13 mouse cellular contexts compared by ENCODE assay signal in the genomic region with DNA sequence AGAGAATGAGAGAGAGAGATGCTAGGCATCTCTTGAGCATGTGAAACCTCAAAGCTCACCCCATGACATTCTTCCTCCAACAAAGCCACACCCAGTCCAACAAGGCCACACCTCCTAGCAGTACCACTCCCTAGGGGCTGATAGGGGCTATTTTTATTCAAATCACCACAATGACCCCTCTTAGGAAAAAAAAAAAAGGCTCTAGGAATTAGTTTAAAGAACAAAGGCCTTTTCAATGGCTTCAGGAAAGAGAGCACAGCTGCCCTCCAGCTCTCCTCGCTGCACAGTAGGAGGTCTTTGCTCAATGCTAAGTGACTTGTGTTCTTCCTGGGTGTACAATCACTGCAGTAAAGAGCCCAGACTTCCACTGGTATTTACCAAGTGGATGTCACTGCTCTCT.
DNase-seq lines count a peak whose midpoint lies in the region; ATAC-seq lines count a peak whose summit lies in the region.
"Had no signal": no experiment of that assay in that cellular context is flagged by ENCODE, and none has a peak within 500 bp of the region (broad histone marks: within the 10 kb centered on the region; RNA-seq: fewer than 3 reads in every experiment).

No protein-coding gene starts in this region.

- H3K9ac ChIP-seq in forebrain, embryonic 12.5 days, result no peak overlapping the region
- H3K9ac ChIP-seq in midbrain, embryonic 13.5 days (replicated peaks), result no peak overlapping the region
- H3K9ac ChIP-seq: hindbrain, embryonic 15.5 days; lung, embryonic 14.5 days had no signal

- 6% methylated on average over 1 of the region's 1 CpGs for WGBS in forebrain, embryonic 12.5 days
- WGBS in midbrain, embryonic 13.5 days, result 0% methylated on average over 1 of the region's 1 CpGs

- peak; percentile 79 for ATAC-seq in forebrain, embryonic 12.5 days (ENCODE audit: low FRiP score)
- peak; percentile 86 for ATAC-seq in midbrain, embryonic 13.5 days

- DNase-seq in heart, adult 11 months, result peak; percentile 74
- DNase-seq in heart, postnatal 25 days (ENCODE audit: low spot score), result no peak
- peak; percentile 15 for DNase-seq in brain, adult 2 months (ENCODE audit: low read depth, low spot score)
- no peak for DNase-seq in kidney, adult 11 months
- no peak for DNase-seq in left cerebral cortex, postnatal 4 days
- no peak for DNase-seq in left cerebral cortex, adult 9 months (ENCODE audit: low spot score in 2 of 2)
- DNase-seq: adrenal gland, adult 2 months; lung, embryonic 14.5 days; thymus, adult 2 months had no signal

- H3K27ac ChIP-seq in forebrain, embryonic 12.5 days, result no peak overlapping the region
- H3K27ac ChIP-seq in midbrain, embryonic 13.5 days, result no peak overlapping the region
- H3K27ac ChIP-seq: hindbrain, embryonic 15.5 days had no signal

- H3K9me3 ChIP-seq in forebrain, embryonic 12.5 days, result no peaks in the 10 kb centered on the region
- no peaks in the 10 kb centered on the region for H3K9me3 ChIP-seq in midbrain, embryonic 13.5 days
- H3K9me3 ChIP-seq: hindbrain, embryonic 15.5 days; megakaryocyte, embryonic 14.5 days had no signal

- no peak overlapping the region for H3K4me2 ChIP-seq in forebrain, embryonic 12.5 days
- no peak overlapping the region for H3K4me2 ChIP-seq in midbrain, embryonic 13.5 days (replicated peaks)
- H3K4me2 ChIP-seq: hindbrain, embryonic 15.5 days; lung, embryonic 14.5 days had no signal

- peaks cover 8% of the 10 kb centered on the region for H3K4me1 ChIP-seq in forebrain, embryonic 12.5 days
- 0 out of 2 replicates have a peak, but pooled peaks cover 3% of the 10 kb centered on the region for H3K4me1 ChIP-seq in midbrain, embryonic 13.5 days (replicated peaks)
- H3K4me1 ChIP-seq: hindbrain, embryonic 15.5 days; megakaryocyte, embryonic 14.5 days had no signal

- intact Hi-C loops in heart, postnatal 25 days (cut with DNase I), result no loop called here
- intact Hi-C loops in left cerebral cortex, postnatal 4 days (cut with DNase I), result no loop called here

- H3K27me3 ChIP-seq in forebrain, embryonic 12.5 days, result no peaks in the 10 kb centered on the region
- no peaks in the 10 kb centered on the region for H3K27me3 ChIP-seq in midbrain, embryonic 13.5 days
- H3K27me3 ChIP-seq: hindbrain, embryonic 15.5 days; megakaryocyte, embryonic 14.5 days had no signal

- H3K4me3 ChIP-seq in forebrain, embryonic 12.5 days (replicated peaks), result no peak overlapping the region
- no peak overlapping the region for H3K4me3 ChIP-seq in midbrain, embryonic 13.5 days (replicated peaks)
- H3K4me3 ChIP-seq: hindbrain, embryonic 15.5 days; megakaryocyte, embryonic 14.5 days had no signal

- no peaks in the 10 kb centered on the region for H3K36me3 ChIP-seq in forebrain, embryonic 12.5 days (replicated peaks)
- H3K36me3 ChIP-seq in midbrain, embryonic 13.5 days, result no peaks in the 10 kb centered on the region
- H3K36me3 ChIP-seq: hindbrain, embryonic 15.5 days had no signal

Comparison
In these comparisons a context has a peak if more than half of its experiments do, and no peak if none do; other contexts are left out.
1. DNase-seq: peak in heart, adult 11 months (single experiment) and brain, adult 2 months (single experiment); none in heart, postnatal 25 days (single experiment), kidney, adult 11 months (single experiment), left cerebral cortex, postnatal 4 days (single experiment) and left cerebral cortex, adult 9 months (0 of 2).